Mouse (Mus musculus) heart, postnatal 0 days (tissue): Measurements from ENCODE around the gene Nmnat3. TPM values are rescaled to one million over a fixed set of nuclear protein-coding genes. Genes with fewer than 3 reads are reported as not detected.

Source experiments
- ATAC-seq: fragments of 200-750 bp; cut with Nextera tagmentation; 2 replicates; pipeline ENCODE4 v1.8.0; 2017; ENCODE audit warnings: low read depth, moderate number of reproducible peaks, moderate library complexity; ENCODE audit not compliant: insufficient read depth
- DNase-seq: peaks from one replicate; pipeline ENCODE4 v3.0.0-alpha.2; 2016; ENCODE audit warnings: low spot score
- H3K27ac ChIP-seq: fragments of 300-500 bp; sonication (generic); 2 replicates; pipeline ENCODE4 v1.5.1; 2014; ENCODE audit warnings: low read depth, mild to moderate bottlenecking
- H3K27me3 ChIP-seq: fragments of 300-500 bp; sonication (generic); 2 replicates; pipeline ENCODE4 v1.6.1; 2014; ENCODE audit warnings: low read length, mixed read lengths; ENCODE audit not compliant: control insufficient read depth, insufficient read depth
- H3K36me3 ChIP-seq: fragments of 300-500 bp; sonication (generic); replicated peaks from 2 replicates; pipeline ENCODE4 v1.6.1; 2014; ENCODE audit warnings: low read length, mixed read lengths; ENCODE audit not compliant: control insufficient read depth, insufficient read depth
- H3K4me1 ChIP-seq: fragments of 300-500 bp; sonication (generic); 2 replicates; pipeline ENCODE4 v1.6.1; 2014; ENCODE audit warnings: antibody characterized with exemption; ENCODE audit not compliant: control insufficient read depth, insufficient read depth
- H3K4me2 ChIP-seq: fragments of 300-500 bp; sonication (generic); 2 replicates; pipeline ENCODE4 v1.6.1; 2014; ENCODE audit warnings: low read depth, mild to moderate bottlenecking, low read length, moderate library complexity
- H3K4me3 ChIP-seq: fragments of 300-500 bp; sonication (generic); 2 replicates; pipeline ENCODE4 v1.5.1; 2014; ENCODE audit warnings: low read depth, low read length
- H3K9ac ChIP-seq: fragments of 300-500 bp; sonication (generic); replicated peaks from 2 replicates; pipeline ENCODE4 v1.6.1; 2014; ENCODE audit warnings: low read depth, low read length, mixed read lengths
- H3K9me3 ChIP-seq: fragments of 300-500 bp; sonication (generic); replicated peaks from 2 replicates; pipeline ENCODE4 v1.6.1; 2016; ENCODE audit warnings: low read length; ENCODE audit not compliant: control insufficient read depth
- CTCF ChIP-seq: IDR thresholded peaks from 2 replicates; pipeline ENCODE4 v1.5.1; 2016; ENCODE audit warnings: antibody characterized with exemption, control low read depth, low read depth
- EP300 ChIP-seq: IDR thresholded peaks from 2 replicates; pipeline ENCODE4 v1.6.1; 2016; ENCODE audit warnings: antibody characterized with exemption, low read depth
- WGBS: fragments of 180-500 bp; shearing (Covaris S2); extraction: QIAGEN DNeasy Blood & Tissue Kit; methylation state at CpG from one replicate; pipeline ENCODE4 v1.1.7; 2014; 5-methylcytosine and 5-hydroxymethylcytosine counted together
- polyA plus RNA-seq: library from polyadenylated mRNA; unstranded; fragments of >200 nt; fragmentation: Nextera tagmentation; extraction: Ambion mirVana; gene quantifications from 2 replicates; pipeline ENCODE4 v1.2.1, GENCODE M21; 2015
- total RNA-seq: library from RNA; depleted of rRNA; stranded (reverse); fragments of >200 nt; gene quantifications from 2 replicates; pipeline ENCODE4 v1.2.3, GENCODE M21; 2014; ENCODE audit warnings: low replicate concordance

Gene Nmnat3
- total and polyA plus RNA-seq, 2 experiments from 2014 or later = 9.0 to 15.1 TPM

DNA sequence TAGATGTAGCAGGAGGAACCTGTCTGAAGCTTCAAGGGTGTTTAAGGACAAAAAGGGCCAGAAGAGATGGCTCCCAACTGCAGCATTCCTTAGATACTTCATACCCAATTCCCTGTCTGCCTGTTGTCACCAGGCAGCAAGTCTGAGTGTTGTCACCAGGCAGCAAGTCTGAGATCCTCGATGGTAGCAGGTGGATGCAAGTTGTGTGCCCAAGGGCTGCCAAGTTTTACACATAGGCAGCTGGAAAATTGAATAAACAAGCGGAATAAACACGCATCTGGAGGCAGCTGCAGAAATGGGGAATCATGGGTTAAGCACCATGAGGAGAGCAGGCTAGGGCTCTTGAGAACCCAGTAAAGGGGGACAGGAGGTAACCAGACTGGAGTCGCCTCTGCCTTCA lies 52.7 kb downstream of the Nmnat3 start:
- Histone ChIP-seq H3K9ac (no peak overlapping the region), H3K4me2 (no peak overlapping the region), H3K4me1 (no peaks in the 10 kb centered on the region), H3K36me3 (no peaks in the 10 kb centered on the region), H3K9me3 (no peaks in the 10 kb centered on the region), H3K4me3 (no peak overlapping the region), H3K27ac (no peak overlapping the region), H3K27me3 (no peaks in the 10 kb centered on the region)
- 54% methylated on average over 4 of the region's 4 CpGs for WGBS
- no peak for ATAC-seq
- no peak for DNase-seq
- TF ChIP-seq EP300 (no peak), CTCF (no peak)

- H3K9ac ChIP-seq = no peak overlapping the region
- no peak overlapping the region for H3K27ac ChIP-seq
- ATAC-seq (no peak), DNase-seq (no peak)
- H3K27me3 ChIP-seq = no peaks in the 10 kb centered on the region
- no peaks in the 10 kb centered on the region for H3K36me3 ChIP-seq
- 68% methylated on average over 4 of the region's 4 CpGs for WGBS
- H3K9me3 ChIP-seq = no peaks in the 10 kb centered on the region
- TF ChIP-seq CTCF (no peak), EP300 (no peak)
- H3K4me1 ChIP-seq = no peaks in the 10 kb centered on the region
- H3K4me3 ChIP-seq = no peak overlapping the region
- no peak overlapping the region for H3K4me2 ChIP-seq
Observed at GRCm38 (mm10) chr9:98340427-98340826, 53.2 kb downstream of the Nmnat3 start.

DNA sequence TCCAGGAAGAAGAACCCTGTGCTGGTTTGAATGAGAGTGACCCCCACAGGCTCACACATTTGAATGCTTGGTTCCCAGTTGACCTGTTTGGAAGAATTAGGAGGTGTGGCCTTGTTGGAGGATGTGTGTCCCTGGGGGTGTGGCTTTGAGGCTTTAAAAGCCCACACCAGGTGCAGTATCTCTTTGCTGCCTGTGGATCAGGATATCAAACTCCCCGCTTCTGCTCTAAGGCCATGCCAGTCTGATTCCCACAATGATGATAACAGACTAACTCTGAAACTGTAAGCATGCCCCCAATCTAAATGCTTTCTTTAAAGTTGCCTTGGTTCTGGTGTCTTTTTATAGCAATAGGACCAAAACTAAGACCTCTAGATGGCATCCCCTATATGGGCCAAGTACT lies 58.6 kb downstream of the Nmnat3 start:
- no peak for TF ChIP-seq EP300
- no peak for TF ChIP-seq CTCF
- no peaks in the 10 kb centered on the region for H3K27me3 ChIP-seq
- no peak overlapping the region for H3K9ac ChIP-seq
- H3K4me2 ChIP-seq = no peak overlapping the region
- no peak overlapping the region for H3K4me3 ChIP-seq
- no peak overlapping the region for H3K27ac ChIP-seq
- H3K9me3 ChIP-seq = no peaks in the 10 kb centered on the region
- no peak for ATAC-seq
- no peaks in the 10 kb centered on the region for H3K36me3 ChIP-seq
- DNase-seq = no peak
- WGBS = 77% methylated on average over 1 of the region's 1 CpGs
- no peaks in the 10 kb centered on the region for H3K4me1 ChIP-seq

DNA sequence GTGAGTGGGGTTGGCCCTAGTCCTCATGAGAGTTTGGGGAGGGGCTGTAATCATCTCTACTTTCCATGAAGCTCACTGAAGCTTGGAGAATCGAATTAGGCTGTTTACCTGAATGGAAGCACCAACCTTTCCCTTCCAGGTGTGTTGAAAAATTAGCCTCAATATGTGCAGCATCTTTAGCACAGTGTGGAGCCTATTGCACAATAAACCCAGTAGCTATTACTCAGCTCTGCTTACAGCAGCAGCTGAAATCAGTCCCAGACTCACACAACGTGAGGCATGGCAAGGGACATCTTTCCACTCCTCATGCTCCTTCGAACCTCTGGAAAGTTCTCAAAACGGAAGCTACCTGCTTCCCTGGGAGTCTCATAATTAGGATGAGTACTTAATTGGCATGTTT lies 59.0 kb downstream of the Nmnat3 start:
- no peaks in the 10 kb centered on the region for H3K27me3 ChIP-seq
- H3K4me2 ChIP-seq = no peak overlapping the region
- no peaks in the 10 kb centered on the region for H3K36me3 ChIP-seq
- 74% methylated on average over 4 of the region's 4 CpGs for WGBS
- H3K4me3 ChIP-seq = no peak overlapping the region
- TF ChIP-seq CTCF (no peak), EP300 (no peak)
- no peaks in the 10 kb centered on the region for H3K9me3 ChIP-seq
- H3K27ac ChIP-seq = no peak overlapping the region
- DNase-seq (no peak), ATAC-seq (no peak)
- no peaks in the 10 kb centered on the region for H3K4me1 ChIP-seq
- H3K9ac ChIP-seq = no peak overlapping the region

DNA sequence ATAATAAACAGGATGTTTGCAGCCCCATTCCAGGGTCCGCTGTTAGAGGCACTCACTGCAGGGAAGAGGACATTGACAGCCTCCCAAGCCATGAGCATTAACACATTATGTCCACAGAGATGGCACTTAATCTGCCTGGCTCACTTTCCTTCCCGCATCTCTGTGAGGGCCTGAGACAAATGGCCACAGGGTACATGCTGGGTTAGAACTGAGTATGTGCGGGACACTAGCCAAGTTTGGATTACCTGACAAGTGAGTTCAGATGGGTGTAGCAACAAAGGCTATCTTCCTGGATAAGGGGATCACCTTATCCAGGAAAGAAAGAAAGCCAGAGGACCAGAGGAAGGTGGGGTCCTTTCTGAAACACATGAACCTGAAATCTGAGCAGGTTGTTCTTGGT lies 59.8 kb downstream of the Nmnat3 start:
- no peak overlapping the region for H3K4me2 ChIP-seq
- H3K27ac ChIP-seq = no peak overlapping the region
- no peaks in the 10 kb centered on the region for H3K36me3 ChIP-seq
- ATAC-seq (no peak), DNase-seq (no peak)
- no peaks in the 10 kb centered on the region for H3K9me3 ChIP-seq
- H3K4me3 ChIP-seq = no peak overlapping the region
- H3K27me3 ChIP-seq = no peaks in the 10 kb centered on the region
- no peak overlapping the region for H3K9ac ChIP-seq
- 75% methylated on average over 3 of the region's 3 CpGs for WGBS
- TF ChIP-seq CTCF (no peak), EP300 (no peak)
- no peaks in the 10 kb centered on the region for H3K4me1 ChIP-seq

GRCm38 (mm10) chr9:98350318-98351144 lies 63.3 kb downstream of the Nmnat3 start:
- WGBS = 34% methylated on average over 4 of the region's 4 CpGs
- Histone ChIP-seq H3K27ac (no peak overlapping the region), H3K4me1 (no peaks in the 10 kb centered on the region), H3K36me3 (no peaks in the 10 kb centered on the region), H3K9ac (no peak overlapping the region), H3K9me3 (no peaks in the 10 kb centered on the region), H3K4me2 (no peak overlapping the region), H3K27me3 (no peaks in the 10 kb centered on the region), H3K4me3 (no peak overlapping the region)
- DNase-seq (no peak), ATAC-seq (no peak)
- TF ChIP-seq CTCF (no peak), EP300 (no peak)
